Mouse (Mus musculus): Measurements from ENCODE around the gene Enpp1. TPM values are rescaled to one million over a fixed set of nuclear protein-coding genes. Genes with fewer than 3 reads are reported as not detected.

Enpp1 gene
- polyA plus RNA-seq (2017; shearing (Covaris generic)): 14.7 TPM

GRCm38 (mm10) chr10:24711480-24712366 lies at the start of gene Enpp1:
Enpp1 (minus strand) TSS chr10:24712159.

GRCm38 (mm10) chr10:24595250-24596002 lies 116.5 kb downstream of the Enpp1 start, which contains the start of gene Ccn2:
Ccn2 (plus strand) TSS chr10:24595442.

Other genes starting within 250 kb of the Enpp1 start
- gene Ccn2, start 116.7 kb downstream of the Enpp1 start, polyA plus RNA-seq (2017; shearing (Covaris generic)): not detected
- gene Enpp3, start 130.7 kb upstream of the Enpp1 start, polyA plus RNA-seq (2017; shearing (Covaris generic)): 0.15 TPM
- gene Med23, start 157.8 kb upstream of the Enpp1 start, polyA plus RNA-seq (2017; shearing (Covaris generic)): 26.3 TPM
- 0.44 TPM for gene Arg1, start 215.3 kb upstream of the Enpp1 start, polyA plus RNA-seq (2017; shearing (Covaris generic))